Mouse (Mus musculus) CH12.LX (cell line): Measurements from ENCODE around the gene 4930539E08Rik. TPM values are rescaled to one million over a fixed set of nuclear protein-coding genes. Genes with fewer than 3 reads are reported as not detected.

Experiments used
- DNase-seq: peaks from one replicate; pipeline ENCODE4 v3.0.0-alpha.2; 2013; ENCODE audit errors: extremely low read depth
- H3K27ac ChIP-seq: 2 replicates; pipeline ENCODE4 v1.5.1; 2012; ENCODE audit warnings: low read depth, mild to moderate bottlenecking, control low read depth, moderate library complexity; ENCODE audit not compliant: insufficient read depth
- H3K27me3 ChIP-seq: replicated peaks from 2 replicates; pipeline ENCODE3; 2012; ENCODE audit warnings: inconsistent platforms
- H3K36me3 ChIP-seq, 2 experiments: replicated peaks in 1 of 2; 2 replicates each; pipeline versions ENCODE3 to v1.6.1; 2012; ENCODE audit warnings: inconsistent platforms in 1 of 2, low read length in 1 of 2, mild to moderate bottlenecking in 1 of 2, mixed read lengths in 1 of 2, moderate library complexity in 1 of 2; ENCODE audit not compliant: control insufficient read depth in 1 of 2, insufficient read depth in 1 of 2
- H3K4me1 ChIP-seq, 2 experiments: 2 replicates each; pipeline ENCODE4 v1.6.1; 2012; ENCODE audit warnings: inconsistent platforms in 1 of 2, moderate library complexity in 1 of 2; ENCODE audit not compliant: insufficient read depth in 2 of 2, control insufficient read depth in 1 of 2
- H3K4me2 ChIP-seq: 2 replicates; pipeline ENCODE4 v1.6.1; 2012; ENCODE audit warnings: low read depth, mild to moderate bottlenecking, control low read depth; ENCODE audit not compliant: poor library complexity, insufficient read depth, severe bottlenecking
- H3K4me3 ChIP-seq, 3 experiments: fragments of 150-350 bp in 1 of 3; sonication (generic) in 1 of 3; replicated peaks in 1 of 3; 2 replicates each; pipeline versions ENCODE3 to v1.5.1; 2011 to 2012; ENCODE audit warnings: low read depth in 2 of 3, low read length in 2 of 3, mild to moderate bottlenecking in 2 of 3, moderate library complexity in 2 of 3, control low read depth in 1 of 3, improper control_type of control experiment in 1 of 3, inconsistent platforms in 1 of 3, mixed read lengths in 1 of 3; ENCODE audit not compliant: poor library complexity in 1 of 3
- H3K79me2 ChIP-seq: replicated peaks from 2 replicates; pipeline ENCODE4 v1.6.1; 2012; ENCODE audit warnings: mild to moderate bottlenecking, moderate library complexity; ENCODE audit not compliant: control insufficient read depth, poor library complexity, insufficient read depth, severe bottlenecking; ENCODE audit errors: extremely low read depth
- H3K9ac ChIP-seq: 2 replicates; pipeline ENCODE4 v1.6.1; 2012; ENCODE audit warnings: low read depth, mild to moderate bottlenecking, control low read depth, moderate library complexity; ENCODE audit not compliant: insufficient read depth
- H3K9me3 ChIP-seq: replicated peaks from 2 replicates; pipeline ENCODE3; 2012; ENCODE audit warnings: low read length, inconsistent platforms, mixed read lengths
- BHLHE40 ChIP-seq: IDR thresholded peaks from 2 replicates; pipeline ENCODE4 v1.6.1; 2011; ENCODE audit warnings: mild to moderate bottlenecking, low read depth, low read length, improper control_type of control experiment
- CHD2 ChIP-seq: IDR thresholded peaks from 2 replicates; pipeline ENCODE4 v1.6.1; 2011; ENCODE audit warnings: low read length, improper control_type of control experiment
- ETS1 ChIP-seq: conservative IDR thresholded peaks from 2 replicates; pipeline ENCODE4 v1.6.1; 2012; ENCODE audit warnings: low read depth, mild to moderate bottlenecking, inconsistent platforms, low read length, improper control_type of control experiment, moderate library complexity
- GABPA ChIP-seq: IDR thresholded peaks from 2 replicates; pipeline ENCODE4 v1.6.1; 2012; ENCODE audit warnings: low read depth, low read length, improper control_type of control experiment, inconsistent platforms; ENCODE audit not compliant: insufficient replicate concordance
- IRF4 ChIP-seq: IDR thresholded peaks from 2 replicates; pipeline ENCODE4 v1.6.1; 2014; ENCODE audit warnings: low read depth, mild to moderate bottlenecking, inconsistent platforms, low read length, improper control_type of control experiment
- JUN ChIP-seq: IDR thresholded peaks from 2 replicates; pipeline ENCODE4 v1.6.1; 2011; ENCODE audit warnings: low read depth, mild to moderate bottlenecking, low read length, improper control_type of control experiment, moderate library complexity; ENCODE audit not compliant: insufficient read depth
- JUND ChIP-seq: conservative IDR thresholded peaks from 2 replicates; pipeline ENCODE4 v1.6.1; 2011; ENCODE audit warnings: low read depth, low read length, improper control_type of control experiment
- KAT2A ChIP-seq: IDR thresholded peaks from 2 replicates; pipeline ENCODE4 v1.6.1; 2012; ENCODE audit warnings: low read length, improper control_type of control experiment, inconsistent platforms; ENCODE audit not compliant: insufficient replicate concordance
- MAZ ChIP-seq: IDR thresholded peaks from 2 replicates; pipeline ENCODE4 v1.6.1; 2012; ENCODE audit warnings: low read depth, mild to moderate bottlenecking, inconsistent platforms, low read length, improper control_type of control experiment, moderate library complexity
- MEF2A ChIP-seq: IDR thresholded peaks from 2 replicates; pipeline ENCODE4 v1.6.1; 2014; ENCODE audit warnings: low read depth, mild to moderate bottlenecking, inconsistent platforms, low read length, improper control_type of control experiment, borderline replicate concordance
- MXI1 ChIP-seq: IDR thresholded peaks from 2 replicates; pipeline ENCODE4 v1.6.1; 2011; ENCODE audit warnings: mild to moderate bottlenecking, low read depth, low read length, improper control_type of control experiment
- NELFE ChIP-seq: IDR thresholded peaks from 2 replicates; pipeline ENCODE4 v1.6.1; 2011; ENCODE audit warnings: low read depth, low read length, improper control_type of control experiment
- POLR2A ChIP-seq: IDR thresholded peaks from 2 replicates; pipeline ENCODE4 v1.6.1; 2011; ENCODE audit warnings: low read depth, mild to moderate bottlenecking, improper control_type of control experiment, low read length
- RCOR1 ChIP-seq: conservative IDR thresholded peaks from 2 replicates; pipeline ENCODE4 v1.6.1; 2012; ENCODE audit warnings: low read depth, mild to moderate bottlenecking, inconsistent platforms, low read length, improper control_type of control experiment
- SMC3 ChIP-seq: IDR thresholded peaks from 2 replicates; pipeline ENCODE4 v1.6.1; 2011; ENCODE audit warnings: low read depth, low read length, improper control_type of control experiment
- TCF12 ChIP-seq: IDR thresholded peaks from 2 replicates; pipeline ENCODE4 v1.6.1; 2014; ENCODE audit warnings: low read depth, mild to moderate bottlenecking, inconsistent platforms, low read length, improper control_type of control experiment
- USF2 ChIP-seq: conservative IDR thresholded peaks from 2 replicates; pipeline ENCODE4 v1.6.1; 2011; ENCODE audit warnings: low read depth, low read length, improper control_type of control experiment
- ZKSCAN1 ChIP-seq: IDR thresholded peaks from 2 replicates; pipeline ENCODE4 v1.6.1; 2012; ENCODE audit warnings: low read depth, inconsistent platforms, low read length, improper control_type of control experiment, borderline replicate concordance
- ZMIZ1 ChIP-seq: IDR thresholded peaks from 2 replicates; pipeline ENCODE4 v1.6.1; 2012; ENCODE audit warnings: low read depth, mild to moderate bottlenecking, inconsistent platforms, low read length, improper control_type of control experiment
- ZNF384 ChIP-seq: IDR thresholded peaks from 2 replicates; pipeline ENCODE4 v1.6.1; 2012; ENCODE audit warnings: low read depth, low read length, improper control_type of control experiment, inconsistent platforms
- dilution Hi-C: fragments of 300-500 bp; cut with MboI; formaldehyde crosslinking; loops from 2 replicates; pipeline ENCODE4 v1.14.3; 2020; ENCODE audit warnings: low sequenced_read_pairs; ENCODE audit not compliant: extremely low pct_unique_long_range_greater_than_20kb, extremely low pct_ligation_motif_present
- in situ Hi-C: fragments of 300-500 bp; cut with MboI; formaldehyde crosslinking; loops from 3 replicates; pipeline ENCODE4 v1.14.3; 2019; ENCODE audit warnings: low sequenced_read_pairs, low pct_ligation_motif_present, low pct_unique_long_range_greater_than_20kb, mixed read lengths
- polyA plus RNA-seq: library from polyadenylated mRNA; unstranded; fragments of >175 nt; gene quantifications from 2 replicates; pipeline ENCODE4 v1.2.1, GENCODE M21; 2012; ENCODE audit warnings: low read depth; ENCODE audit not compliant: insufficient read length
- total RNA-seq, 2 experiments: library from RNA; depleted of rRNA; stranded (reverse); fragments of 300-350 nt in 1 of 2; fragments of >200 nt in 1 of 2; gene quantifications; 2 replicates each; pipeline ENCODE4 v1.2.3; 2012 to 2014

Gene 4930539E08Rik
- total and polyA plus RNA-seq, 3 experiments = 0.62 to 1.4 (median 1.4) TPM

DNA sequence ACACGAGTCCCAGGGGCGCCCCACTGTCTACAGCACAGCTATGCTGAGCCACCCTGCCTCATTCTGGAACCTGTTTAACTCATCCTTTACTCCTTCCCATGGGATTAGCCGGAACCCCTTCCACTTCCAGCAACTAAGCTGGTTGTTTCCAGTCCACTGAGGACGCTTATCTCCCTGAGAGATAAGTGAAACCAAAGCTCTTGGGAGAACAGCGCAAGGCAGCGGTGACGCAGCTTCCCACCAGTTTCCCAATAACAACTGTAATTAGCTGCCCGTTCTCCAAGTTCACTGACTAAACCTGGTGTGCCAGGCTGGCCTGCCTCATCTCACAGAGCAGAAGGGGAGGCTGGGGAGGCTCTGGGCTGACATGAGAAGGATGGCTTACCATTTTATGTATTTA is 6.0 kb upstream of the 4930539E08Rik start:
- Histone ChIP-seq H3K9me3 (no peaks in the 10 kb centered on the region), H3K27ac (no peak overlapping the region), H3K4me2 (no peak overlapping the region), H3K27me3 (no peaks in the 10 kb centered on the region), H3K9ac (no peak overlapping the region), H3K79me2 (no peaks in the 10 kb centered on the region), H3K36me3 (no peaks in the 10 kb centered on the region), H3K4me3 (no peak overlapping the region), H3K4me1 (peaks cover 9 to 18% of the 10 kb centered on the region in 2 experiments)
- TF ChIP-seq BHLHE40 (no peak), CHD2 (no peak), RCOR1 (no peak), KAT2A (no peak), IRF4 (no peak), MAZ (no peak), POLR2A (no peak), NELFE (no peak)
- DNase-seq = no peak
- dilution Hi-C loops (no loop called here), in situ Hi-C loops (no loop called here)

DNA sequence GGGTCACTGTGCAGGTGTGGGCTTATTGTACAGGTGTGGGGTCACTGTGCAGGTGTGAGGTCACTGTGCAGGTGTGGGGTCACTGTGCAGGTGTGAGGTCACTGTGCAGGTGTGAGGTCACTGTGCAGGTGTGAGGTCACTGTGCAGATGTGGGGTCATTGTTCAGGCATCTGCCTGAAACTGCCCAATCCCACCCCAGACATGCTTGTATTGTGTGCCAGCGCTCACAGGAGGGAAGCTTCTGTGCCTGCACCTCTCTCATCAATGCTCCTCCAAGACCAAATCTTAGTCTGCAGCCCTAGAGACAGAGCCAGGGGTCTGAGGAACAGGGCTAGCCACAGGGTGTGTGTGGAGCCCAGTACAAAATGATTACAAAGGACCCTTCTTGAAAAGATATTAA is 1.4 kb upstream of the 4930539E08Rik start:
- no peaks in the 10 kb centered on the region for H3K36me3 ChIP-seq
- DNase-seq = no peak
- no peaks in the 10 kb centered on the region; a peak in 1 of 4 replicates for H3K4me1 ChIP-seq
- no peaks in the 10 kb centered on the region for H3K9me3 ChIP-seq
- H3K79me2 ChIP-seq = no peaks in the 10 kb centered on the region
- in situ Hi-C loops (no loop called here), dilution Hi-C loops (no loop called here)
- H3K9ac ChIP-seq = no peak overlapping the region
- no peak overlapping the region for H3K4me3 ChIP-seq
- H3K27me3 ChIP-seq = no peaks in the 10 kb centered on the region
- TF ChIP-seq ZKSCAN1 (no peak), MEF2A (no peak), ETS1 (no peak)
- H3K27ac ChIP-seq = no peak overlapping the region
- no peak overlapping the region for H3K4me2 ChIP-seq

DNA sequence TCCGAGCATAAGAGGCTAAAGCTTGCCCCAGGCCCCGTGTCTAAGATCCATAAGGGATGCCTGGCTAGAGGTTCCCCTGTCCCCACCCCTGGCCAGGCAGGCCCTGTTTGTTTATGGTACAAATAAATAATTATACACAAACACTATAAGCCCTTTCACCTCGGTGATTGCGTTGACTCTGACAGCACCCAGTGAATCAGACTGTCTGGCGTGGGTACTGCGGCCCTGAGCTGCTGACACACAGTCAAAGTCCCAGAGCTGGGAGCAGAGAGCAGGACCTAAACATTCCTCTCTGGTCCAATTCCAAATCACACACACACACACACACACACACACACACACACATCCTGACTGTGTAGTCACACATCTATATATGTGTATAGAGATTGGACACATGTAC is 1.2 kb downstream of the 4930539E08Rik start:
- Histone ChIP-seq H3K9me3 (no peaks in the 10 kb centered on the region), H3K27ac (no peak overlapping the region), H3K27me3 (no peaks in the 10 kb centered on the region), H3K4me2 (no peak overlapping the region), H3K79me2 (no peaks in the 10 kb centered on the region), H3K4me3 (no peak overlapping the region), H3K9ac (no peak overlapping the region), H3K4me1 (no peaks in the 10 kb centered on the region; a peak in 1 of 4 replicates), H3K36me3 (no peaks in the 10 kb centered on the region)
- in situ Hi-C loops (no loop called here), dilution Hi-C loops (no loop called here)
- TF ChIP-seq GABPA = no peak
- TF ChIP-seq KAT2A = no peak
- no peak for TF ChIP-seq USF2
- TF ChIP-seq MXI1 = no peak
- TF ChIP-seq POLR2A = no peak
- TF ChIP-seq MAZ = no peak
- no peak for TF ChIP-seq CHD2
- TF ChIP-seq NELFE = no peak
- no peak for TF ChIP-seq ETS1
- no peak for TF ChIP-seq SMC3
- TF ChIP-seq JUN = no peak
- TF ChIP-seq TCF12 = no peak
- no peak for TF ChIP-seq ZNF384
- TF ChIP-seq ZMIZ1 = no peak
- no peak for TF ChIP-seq JUND
- no peak for DNase-seq
